Mouse (Mus musculus) neural tube, embryonic 15.5 days (tissue): Measurements from ENCODE around the gene Daam1. TPM values are rescaled to one million over a fixed set of nuclear protein-coding genes. Genes with fewer than 3 reads are reported as not detected.

Experiments used
- ATAC-seq: fragments of 200-750 bp; cut with Nextera tagmentation; 2 replicates; pipeline ENCODE4 v1.8.0; 2017; ENCODE audit warnings: mild to moderate bottlenecking, moderate TSS enrichment, moderate library complexity; ENCODE audit not compliant: low FRiP score
- H3K27ac ChIP-seq: fragments of 300-500 bp; sonication (generic); replicated peaks from 2 replicates; pipeline ENCODE4 v1.5.1; 2015; ENCODE audit warnings: mild to moderate bottlenecking, inconsistent platforms
- H3K27me3 ChIP-seq: fragments of 300-500 bp; sonication (generic); replicated peaks from 2 replicates; pipeline ENCODE4 v1.6.1; 2015; ENCODE audit warnings: inconsistent platforms
- H3K36me3 ChIP-seq: fragments of 300-500 bp; sonication (generic); 2 replicates; pipeline ENCODE4 v1.6.1; 2015; ENCODE audit warnings: inconsistent platforms
- H3K4me1 ChIP-seq: fragments of 300-500 bp; sonication (generic); 2 replicates; pipeline ENCODE4 v1.6.1; 2015; ENCODE audit warnings: inconsistent platforms
- H3K4me2 ChIP-seq: fragments of 300-500 bp; sonication (generic); 2 replicates; pipeline ENCODE4 v1.6.1; 2015; ENCODE audit warnings: inconsistent platforms, mild to moderate bottlenecking, moderate library complexity
- H3K4me3 ChIP-seq: fragments of 300-500 bp; sonication (generic); replicated peaks from 2 replicates; pipeline ENCODE4 v1.5.1; 2015; ENCODE audit warnings: mild to moderate bottlenecking, inconsistent platforms
- H3K9ac ChIP-seq: fragments of 300-500 bp; sonication (generic); replicated peaks from 2 replicates; pipeline ENCODE4 v1.6.1; 2015; ENCODE audit warnings: mild to moderate bottlenecking, inconsistent platforms
- H3K9me3 ChIP-seq: fragments of 300-500 bp; sonication (generic); replicated peaks from 2 replicates; pipeline ENCODE4 v1.6.1; 2016; ENCODE audit warnings: inconsistent platforms
- WGBS: fragments of 180-500 bp; shearing (Covaris S2); methylation state at CpG from one replicate; pipeline ENCODE4 v1.1.7; 2015; ENCODE audit warnings: mixed read lengths; 5-methylcytosine and 5-hydroxymethylcytosine counted together
- polyA plus RNA-seq: library from polyadenylated mRNA; unstranded; fragments of >200 nt; fragmentation: Nextera tagmentation; extraction: Ambion mirVana; gene quantifications from 2 replicates; pipeline ENCODE4 v1.2.1, GENCODE M21; 2015

Gene Daam1
- polyA plus RNA-seq, 1 experiment from 2014 or later: 24.1 TPM

DNA sequence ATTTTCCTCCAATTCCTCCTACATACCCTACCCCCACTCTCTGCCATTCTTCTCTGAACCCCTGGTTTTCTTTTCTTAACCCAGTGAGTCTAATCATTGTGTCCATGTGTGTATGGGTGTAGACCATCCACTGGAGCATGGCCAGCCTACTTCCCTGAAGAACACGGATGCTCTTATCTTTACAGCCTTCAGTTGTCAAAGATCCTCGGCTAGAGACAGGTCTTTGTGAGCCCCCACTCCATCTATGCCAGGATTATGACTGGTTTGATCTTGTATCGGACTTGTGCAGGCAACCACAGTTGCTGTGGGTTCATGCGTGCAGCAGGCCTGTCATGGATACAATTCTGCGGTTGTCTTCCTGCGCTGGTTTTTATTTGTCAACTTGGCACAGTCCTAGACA lies 71.0 kb downstream of the Daam1 start:
- H3K27me3 ChIP-seq: no peaks in the 10 kb centered on the region
- H3K9me3 ChIP-seq: no peaks in the 10 kb centered on the region
- no peak overlapping the region for H3K4me3 ChIP-seq
- H3K4me1 ChIP-seq: peaks cover 21% of the 10 kb centered on the region
- peaks cover 17% of the 10 kb centered on the region; the same call in 1 of the 2 replicates for H3K36me3 ChIP-seq
- no peak overlapping the region for H3K4me2 ChIP-seq
- no peak overlapping the region for H3K27ac ChIP-seq
- ATAC-seq: no peak
- 96% methylated on average over 6 of the region's 6 CpGs for WGBS
- H3K9ac ChIP-seq: no peak overlapping the region

DNA sequence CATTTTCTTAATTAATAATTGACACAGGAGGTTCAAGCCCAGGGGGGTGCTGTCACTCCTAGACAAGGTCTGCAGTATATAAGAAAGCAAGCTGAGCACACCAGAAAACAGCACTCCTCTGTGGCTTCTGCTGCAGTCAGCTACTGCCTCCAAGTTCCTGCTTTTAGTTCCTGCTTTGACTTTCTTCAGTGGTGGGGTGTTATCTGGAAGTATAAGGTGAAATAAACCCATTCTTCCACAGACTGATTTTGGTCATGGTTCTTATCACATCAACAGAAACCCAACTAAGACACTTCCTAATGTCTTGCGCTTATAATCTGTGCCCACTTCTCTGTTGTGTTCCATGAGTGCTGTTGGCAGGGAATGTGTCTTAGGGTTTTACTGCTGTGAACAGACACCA lies 71.4 kb downstream of the Daam1 start:
- no peak overlapping the region for H3K9ac ChIP-seq
- H3K4me1 ChIP-seq: peaks cover 26% of the 10 kb centered on the region
- no peak overlapping the region for H3K4me3 ChIP-seq
- no peak overlapping the region for H3K27ac ChIP-seq
- no peak for ATAC-seq
- H3K27me3 ChIP-seq: no peaks in the 10 kb centered on the region
- H3K4me2 ChIP-seq: no peak overlapping the region
- WGBS: 100% methylated on average over 1 of the region's 1 CpGs
- H3K36me3 ChIP-seq: peaks cover 17% of the 10 kb centered on the region; the same call in 1 of the 2 replicates
- no peaks in the 10 kb centered on the region for H3K9me3 ChIP-seq

DNA sequence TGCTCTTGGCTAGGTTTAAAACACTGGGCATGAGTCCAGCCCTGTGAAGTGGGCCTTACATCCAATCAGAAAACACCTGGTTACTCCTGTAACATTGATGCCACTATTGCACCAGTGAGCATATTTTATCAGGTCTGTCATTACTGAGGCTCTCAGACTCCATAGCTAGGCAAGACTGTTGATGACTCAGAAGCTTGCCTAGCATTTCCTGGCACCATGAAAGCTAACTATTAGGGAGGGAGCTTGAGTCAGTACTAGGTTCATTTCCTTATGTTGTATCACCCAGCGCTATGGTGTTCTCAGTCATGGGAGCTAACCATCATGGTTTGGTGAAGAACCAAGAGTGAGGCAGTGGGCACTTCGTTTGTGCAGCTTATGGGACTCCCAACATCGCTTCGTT lies 72.3 kb downstream of the Daam1 start:
- H3K36me3 ChIP-seq: peaks cover 14% of the 10 kb centered on the region; the same call in 1 of the 2 replicates
- H3K27me3 ChIP-seq: no peaks in the 10 kb centered on the region
- no peak overlapping the region for H3K9ac ChIP-seq
- ATAC-seq: no peak
- peaks cover 28% of the 10 kb centered on the region for H3K4me1 ChIP-seq
- no peak overlapping the region for H3K4me2 ChIP-seq
- WGBS: 95% methylated on average over 4 of the region's 4 CpGs
- H3K9me3 ChIP-seq: no peaks in the 10 kb centered on the region
- no peak overlapping the region for H3K4me3 ChIP-seq
- no peak overlapping the region for H3K27ac ChIP-seq

GRCm38 (mm10) chr12:71904310-71904709 lies 73.4 kb downstream of the Daam1 start:
- no peak overlapping the region for H3K4me3 ChIP-seq
- 0 out of 2 replicates have a peak overlapping the region, but pooled peaks have one; percentile 13 for H3K27ac ChIP-seq
- no peak for ATAC-seq
- peaks cover 30% of the 10 kb centered on the region for H3K4me1 ChIP-seq
- H3K27me3 ChIP-seq: no peaks in the 10 kb centered on the region
- peaks cover 11% of the 10 kb centered on the region; the same call in 1 of the 2 replicates for H3K36me3 ChIP-seq
- H3K9ac ChIP-seq: no peak overlapping the region
- 76% methylated on average over 4 of the region's 4 CpGs for WGBS
- H3K4me2 ChIP-seq: no peak overlapping the region
- no peaks in the 10 kb centered on the region for H3K9me3 ChIP-seq

GRCm38 (mm10) chr12:71904926-71905325 lies 74.0 kb downstream of the Daam1 start:
- Histone ChIP-seq H3K4me2 (no peak overlapping the region), H3K9ac (no peak overlapping the region), H3K27ac (no peak overlapping the region), H3K4me1 (peaks cover 33% of the 10 kb centered on the region), H3K9me3 (no peaks in the 10 kb centered on the region), H3K27me3 (no peaks in the 10 kb centered on the region), H3K36me3 (peaks cover 11% of the 10 kb centered on the region; the same call in 1 of the 2 replicates), H3K4me3 (no peak overlapping the region)
- WGBS: 77% methylated on average over 4 of the region's 4 CpGs
- no peak for ATAC-seq

DNA sequence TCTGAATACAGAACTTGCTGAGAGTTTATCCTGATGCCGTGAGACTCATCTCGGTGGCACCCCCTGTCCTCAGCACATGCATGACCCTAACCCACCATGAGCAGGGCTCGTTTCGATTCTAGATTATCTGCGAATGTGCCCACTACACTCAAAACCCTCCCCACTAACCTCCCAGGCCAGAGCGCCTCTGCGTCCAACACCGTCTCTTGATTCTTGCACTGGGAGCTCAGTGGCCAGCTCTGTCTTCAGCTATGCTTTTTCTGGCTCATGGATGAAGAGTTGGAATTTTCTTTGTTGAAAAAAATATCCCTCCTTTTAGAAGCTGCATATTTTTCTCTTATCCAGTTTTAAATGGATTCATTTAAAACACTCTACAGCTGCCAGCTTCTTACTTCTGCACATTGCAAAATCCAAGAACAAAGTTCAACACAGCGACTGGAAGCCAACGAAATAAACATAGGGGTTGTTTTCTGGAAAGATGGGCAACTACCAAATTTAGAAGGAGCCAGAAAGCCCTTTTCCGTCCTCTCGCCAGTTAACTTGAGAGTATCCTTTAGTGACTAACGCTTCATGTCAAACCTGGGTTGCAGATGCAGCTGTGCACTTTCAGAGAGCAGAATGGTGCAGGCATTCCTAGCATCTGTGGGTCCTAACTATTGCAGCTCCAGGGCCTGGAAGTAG lies 74.9 kb downstream of the Daam1 start:
- Histone ChIP-seq H3K9me3 (no peaks in the 10 kb centered on the region), H3K27me3 (no peaks in the 10 kb centered on the region), H3K36me3 (peaks cover 11% of the 10 kb centered on the region; the same call in 1 of the 2 replicates), H3K27ac (no peak overlapping the region), H3K4me2 (no peak overlapping the region), H3K4me1 (peaks cover 40% of the 10 kb centered on the region), H3K4me3 (no peak overlapping the region), H3K9ac (no peak overlapping the region)
- WGBS: 93% methylated on average over 13 of the region's 13 CpGs
- no peak for ATAC-seq

GRCm38 (mm10) chr12:71906582-71907267 lies 75.8 kb downstream of the Daam1 start:
- Histone ChIP-seq H3K9me3 (no peaks in the 10 kb centered on the region), H3K36me3 (peaks cover 11% of the 10 kb centered on the region; the same call in 1 of the 2 replicates), H3K4me3 (no peak overlapping the region), H3K9ac (no peak overlapping the region), H3K4me2 (no peak overlapping the region), H3K27me3 (no peaks in the 10 kb centered on the region), H3K27ac (peak overlapping the region; percentile 7; the same call in 1 of the 2 replicates), H3K4me1 (peaks cover 45% of the 10 kb centered on the region)
- 87% methylated on average over 12 of the region's 12 CpGs for WGBS
- peak; percentile 59 for ATAC-seq

DNA sequence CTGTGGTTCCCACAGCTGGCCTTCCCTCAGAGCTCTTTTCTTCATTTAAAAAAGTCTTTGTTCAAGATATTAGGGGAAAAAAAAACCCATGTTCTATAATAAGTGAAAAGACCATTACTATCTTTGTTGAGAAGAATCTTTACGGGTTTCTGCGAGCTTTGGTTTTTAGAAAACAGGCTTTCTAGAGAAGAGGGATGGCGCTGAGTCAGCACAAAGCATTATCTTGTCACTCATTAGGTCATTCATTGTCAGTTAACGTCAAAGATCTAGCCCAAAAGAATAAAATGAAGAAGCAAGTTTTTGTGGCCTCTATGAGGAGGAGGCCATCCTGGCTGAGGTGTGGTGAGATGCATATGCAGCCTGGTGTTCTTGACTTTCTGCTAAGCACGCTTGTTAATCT lies 78.1 kb downstream of the Daam1 start:
- WGBS: 90% methylated on average over 5 of the region's 5 CpGs
- Histone ChIP-seq H3K27ac (no peak overlapping the region), H3K9me3 (no peaks in the 10 kb centered on the region), H3K36me3 (no peaks in the 10 kb centered on the region), H3K9ac (no peak overlapping the region), H3K4me3 (no peak overlapping the region), H3K4me2 (no peak overlapping the region), H3K4me1 (peaks cover 55% of the 10 kb centered on the region), H3K27me3 (no peaks in the 10 kb centered on the region)
- no peak for ATAC-seq

DNA sequence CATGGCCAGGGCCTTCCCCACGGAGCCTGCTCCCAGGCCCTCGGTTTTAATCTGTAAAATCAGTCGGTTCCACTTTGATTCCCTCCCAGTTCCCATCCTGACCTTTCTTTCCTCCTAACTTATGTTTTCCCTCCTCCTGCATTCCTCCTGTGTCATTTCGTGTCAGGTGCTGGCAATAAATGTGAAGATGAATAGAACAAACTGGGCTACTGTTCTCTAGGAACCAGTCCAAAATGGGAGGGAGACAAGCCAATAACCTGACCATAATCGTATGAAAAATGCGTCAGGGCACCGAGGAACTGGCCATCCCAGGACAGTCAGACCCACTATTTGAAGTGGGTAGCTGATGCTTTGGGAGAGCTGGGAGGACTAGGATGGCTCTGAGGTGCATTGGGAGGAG lies 79.4 kb downstream of the Daam1 start:
- Histone ChIP-seq H3K9me3 (no peaks in the 10 kb centered on the region), H3K27ac (no peak overlapping the region), H3K27me3 (no peaks in the 10 kb centered on the region), H3K4me2 (no peak overlapping the region), H3K36me3 (no peaks in the 10 kb centered on the region), H3K4me1 (peaks cover 51% of the 10 kb centered on the region), H3K4me3 (no peak overlapping the region), H3K9ac (no peak overlapping the region)
- 62% methylated on average over 7 of the region's 7 CpGs for WGBS
- ATAC-seq: no peak

GRCm38 (mm10) chr12:71912262-71912661 lies 81.4 kb downstream of the Daam1 start:
- H3K27ac ChIP-seq: 0 out of 2 replicates have a peak overlapping the region, but pooled peaks have one; percentile 0
- H3K4me1 ChIP-seq: peaks cover 33% of the 10 kb centered on the region
- H3K36me3 ChIP-seq: peaks cover 15% of the 10 kb centered on the region
- no peak overlapping the region for H3K4me3 ChIP-seq
- WGBS: 88% methylated on average over 1 of the region's 1 CpGs
- H3K9ac ChIP-seq: no peak overlapping the region
- no peaks in the 10 kb centered on the region for H3K9me3 ChIP-seq
- H3K27me3 ChIP-seq: no peaks in the 10 kb centered on the region
- H3K4me2 ChIP-seq: no peak overlapping the region
- no peak for ATAC-seq

DNA sequence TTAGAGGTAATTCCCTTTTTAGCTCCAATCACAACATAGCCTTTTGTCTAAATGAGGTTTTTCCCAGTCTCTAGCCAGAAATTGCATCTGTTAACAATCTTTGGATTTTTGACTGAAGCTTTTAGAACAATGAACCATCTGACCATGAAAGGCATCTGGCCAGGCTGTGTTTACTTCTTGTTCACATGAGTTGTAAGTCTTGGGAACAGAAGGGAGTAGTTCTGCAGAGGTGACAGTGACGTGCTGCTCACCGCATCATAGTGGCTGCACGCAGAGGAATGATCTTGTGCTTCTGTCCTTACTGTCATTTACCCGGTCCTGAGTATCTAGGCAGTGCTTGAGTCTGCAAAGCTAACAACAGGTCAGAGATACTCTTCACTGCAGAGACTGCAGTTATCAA lies 88.3 kb downstream of the Daam1 start:
- Histone ChIP-seq H3K4me3 (no peak overlapping the region), H3K27me3 (no peaks in the 10 kb centered on the region), H3K36me3 (peaks cover 21% of the 10 kb centered on the region), H3K9me3 (no peaks in the 10 kb centered on the region), H3K9ac (no peak overlapping the region), H3K27ac (0 out of 2 replicates have a peak overlapping the region, but pooled peaks have one; percentile 1), H3K4me1 (peaks cover 29% of the 10 kb centered on the region), H3K4me2 (no peak overlapping the region)
- no peak for ATAC-seq
- 68% methylated on average over 4 of the region's 4 CpGs for WGBS

- Histone ChIP-seq H3K4me2 (no peak overlapping the region), H3K27me3 (no peaks in the 10 kb centered on the region), H3K9me3 (no peaks in the 10 kb centered on the region), H3K36me3 (peaks cover 21% of the 10 kb centered on the region), H3K4me1 (peaks cover 31% of the 10 kb centered on the region), H3K27ac (no peak overlapping the region), H3K4me3 (no peak overlapping the region), H3K9ac (no peak overlapping the region)
- 57% methylated on average over 3 of the region's 3 CpGs for WGBS
- no peak for ATAC-seq
Measured at GRCm38 (mm10) chr12:71919962-71920361, 89.1 kb downstream of the Daam1 start.
